Mouse (Mus musculus) megakaryocyte, adult 5-6 weeks (primary cell): ENCODE results near the gene Mc1r. TPM values are rescaled to one million over a fixed set of nuclear protein-coding genes. Genes with fewer than 3 reads are reported as not detected.
"Not testable (repeated sequence)": the region's sequence is repeated elsewhere in the genome, so short reads cannot be mapped to it uniquely, and the experiment has no call there.

Experiments
- ATAC-seq: 2 replicates; pipeline ENCODE4 v1.8.0; 2016; ENCODE audit warnings: mild to moderate bottlenecking, inconsistent platforms; ENCODE audit not compliant: poor library complexity, severe bottlenecking
- total RNA-seq, 2 experiments: library from RNA; stranded (forward) in 1 of 2; stranded (reverse) in 1 of 2; fragments of 153-499, 151-499 nt in 1 of 2; fragments of 221-1000, 200-1000 nt in 1 of 2; gene quantifications; 2 replicates each; pipeline versions ENCODE4 v1.2.3 to v1.2.4; 2015 to 2017

The Mc1r gene
- total RNA-seq, 2 experiments from 2014 or later, result not detected

GRCm38 (mm10) chr8:123428939-123429721, 22.2 kb downstream of the Mc1r start:
- ATAC-seq, result no peak

GRCm38 (mm10) chr8:123429722-123430013, 22.8 kb downstream of the Mc1r start:
- ATAC-seq, result not testable (repeated sequence)

- ATAC-seq, result not testable (repeated sequence)
Observed at GRCm38 (mm10) chr8:123430936-123431335, 24.0 kb downstream of the Mc1r start.

- no peak for ATAC-seq
Observed at GRCm38 (mm10) chr8:123431616-123432365, 24.9 kb downstream of the Mc1r start.

GRCm38 (mm10) chr8:123432381-123432780, 25.5 kb downstream of the Mc1r start:
- no peak for ATAC-seq

- not testable (repeated sequence) for ATAC-seq
Observed at GRCm38 (mm10) chr8:123433241-123433974, 26.5 kb downstream of the Mc1r start.

GRCm38 (mm10) chr8:123441788-123442187, 34.9 kb downstream of the Mc1r start:
- ATAC-seq, result no peak

- ATAC-seq, result no peak
Observed at GRCm38 (mm10) chr8:123442351-123442750, 35.4 kb downstream of the Mc1r start.

GRCm38 (mm10) chr8:123442871-123443575, 36.1 kb downstream of the Mc1r start:
- ATAC-seq, result peak; percentile 91

GRCm38 (mm10) chr8:123443576-123443921, 36.6 kb downstream of the Mc1r start:
- ATAC-seq, result peak; percentile 4; the same call in 1 of the 2 replicates

GRCm38 (mm10) chr8:123444131-123444530, 37.2 kb downstream of the Mc1r start:
- ATAC-seq, result peak; percentile 67

GRCm38 (mm10) chr8:123445981-123446380, 39.1 kb downstream of the Mc1r start:
- no peak for ATAC-seq

GRCm38 (mm10) chr8:123446799-123447198, 39.9 kb downstream of the Mc1r start:
- no peak for ATAC-seq

GRCm38 (mm10) chr8:123450783-123451182, 43.9 kb downstream of the Mc1r start:
- peak; percentile 70 for ATAC-seq

GRCm38 (mm10) chr8:123451747-123452146, 44.8 kb downstream of the Mc1r start:
- ATAC-seq, result not testable (repeated sequence)

GRCm38 (mm10) chr8:123452149-123452548, 45.2 kb downstream of the Mc1r start:
- ATAC-seq, result no peak

- ATAC-seq, result no peak
Observed at GRCm38 (mm10) chr8:123453291-123453690, 46.4 kb downstream of the Mc1r start.

GRCm38 (mm10) chr8:123453951-123454350, 47.0 kb downstream of the Mc1r start:
- no peak for ATAC-seq

- ATAC-seq, result peak; percentile 58
Observed at GRCm38 (mm10) chr8:123454559-123454958, 47.7 kb downstream of the Mc1r start.
